Mouse (Mus musculus): ENCODE measurements around the gene Pstk. TPM values are rescaled to one million over a fixed set of nuclear protein-coding genes. Genes with fewer than 3 reads are reported as not detected.
A peak's percentile ranks its signal among the peaks of the same experiment; 100 is the strongest.
"Not testable (repeated sequence)": the region's sequence is repeated elsewhere in the genome, so short reads cannot be mapped to it uniquely, and the experiment has no call there.

Gene Pstk
- polyA plus RNA-seq, 1 experiment: 1.7 TPM

- H3K27me3 ChIP-seq (ENCODE audit: control insufficient read depth): peaks cover 9% of the 10 kb centered on the region
Measured at GRCm38 (mm10) chr7:131411221-131411940, 40.4 kb downstream of the Pstk start.

DNA sequence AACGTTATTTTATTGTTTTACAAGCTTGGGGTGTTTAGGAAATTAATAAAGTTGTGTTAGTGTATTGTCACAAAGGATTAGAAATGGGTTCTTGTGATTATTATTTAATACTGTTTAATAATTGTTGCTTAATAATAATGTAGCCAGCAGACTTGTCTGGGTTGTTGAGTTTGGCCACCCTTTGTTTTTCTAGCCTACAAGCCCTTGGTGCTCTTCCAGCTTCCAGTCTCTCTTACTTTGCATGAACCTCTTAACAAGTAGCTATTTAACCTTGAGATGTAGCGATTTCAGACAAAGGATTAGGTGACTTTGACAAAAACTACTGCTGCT is 41.0 kb downstream of the Pstk start:
- Histone ChIP-seq H3K27me3 (ENCODE audit: control insufficient read depth) (peaks cover 9% of the 10 kb centered on the region), H3K4me1 (ENCODE audit: control insufficient read depth) (peaks cover 33% of the 10 kb centered on the region), H3K9me3 (ENCODE audit: control insufficient read depth, low read length) (no peaks in the 10 kb centered on the region), H3K4me3 (replicated peaks) (no peak overlapping the region), H3K36me3 (ENCODE audit: control insufficient read depth) (peaks cover 10% of the 10 kb centered on the region)
- no peak for TF ChIP-seq TAL1 (IDR thresholded peaks at IDR 0.05; ENCODE audit: low read length)
- TF ChIP-seq GATA1 (IDR thresholded peaks at IDR 0.05; ENCODE audit: low read length): no peak

More at GRCm38 (mm10) chr7:131411221-131411940, 40.4 kb downstream of the Pstk start:
- H3K36me3 ChIP-seq (ENCODE audit: control insufficient read depth): peaks cover 13% of the 10 kb centered on the region
- no peaks in the 10 kb centered on the region for H3K9me3 ChIP-seq (ENCODE audit: control insufficient read depth, low read length)
- peak overlapping the region; percentile 78 for H3K4me3 ChIP-seq (replicated peaks)
- no peak for TF ChIP-seq GATA1 (IDR thresholded peaks at IDR 0.05; ENCODE audit: low read length)
- TF ChIP-seq TAL1 (IDR thresholded peaks at IDR 0.05; ENCODE audit: low read length): no peak
- H3K4me1 ChIP-seq (ENCODE audit: control insufficient read depth): peaks cover 34% of the 10 kb centered on the region

DNA sequence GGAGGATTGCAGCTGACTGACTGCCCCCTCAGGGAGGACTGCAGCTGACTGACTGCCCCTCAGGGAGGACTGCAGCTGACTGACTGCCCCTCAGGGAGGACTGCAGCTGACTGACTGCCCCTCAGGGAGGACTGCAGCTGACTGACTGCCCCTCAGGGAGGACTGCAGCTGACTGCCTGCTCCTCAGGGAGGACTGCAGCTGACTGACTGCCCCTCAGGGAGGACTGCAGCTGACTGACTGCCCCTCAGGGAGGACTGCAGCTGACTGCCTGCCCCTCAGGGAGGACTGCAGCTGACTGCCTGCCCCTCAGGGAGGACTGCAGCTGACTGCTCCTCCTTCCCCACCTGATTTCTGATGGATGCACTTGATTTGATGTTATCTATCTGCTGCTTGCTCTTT is 45.8 kb downstream of the Pstk start:
- H3K36me3 ChIP-seq (ENCODE audit: control insufficient read depth); H3K4me1 ChIP-seq (ENCODE audit: control insufficient read depth); H3K4me3 ChIP-seq (replicated peaks); H3K27me3 ChIP-seq (ENCODE audit: control insufficient read depth); H3K9me3 ChIP-seq (ENCODE audit: control insufficient read depth, low read length): not testable (repeated sequence)

GRCm38 (mm10) chr7:131417605-131418004 is 46.7 kb downstream of the Pstk start:
- Histone ChIP-seq H3K4me3 (replicated peaks) (no peak overlapping the region), H3K27me3 (ENCODE audit: control insufficient read depth) (peaks cover 4% of the 10 kb centered on the region), H3K4me1 (ENCODE audit: control insufficient read depth) (peaks cover 2% of the 10 kb centered on the region; the same call in 1 of the 2 replicates), H3K36me3 (ENCODE audit: control insufficient read depth) (no peaks in the 10 kb centered on the region), H3K9me3 (ENCODE audit: control insufficient read depth, low read length) (no peaks in the 10 kb centered on the region; the same call in 1 of the 2 replicates)
- TF ChIP-seq TAL1 (IDR thresholded peaks at IDR 0.05; ENCODE audit: low read length) (no peak), GATA1 (IDR thresholded peaks at IDR 0.05; ENCODE audit: low read length) (no peak)

DNA sequence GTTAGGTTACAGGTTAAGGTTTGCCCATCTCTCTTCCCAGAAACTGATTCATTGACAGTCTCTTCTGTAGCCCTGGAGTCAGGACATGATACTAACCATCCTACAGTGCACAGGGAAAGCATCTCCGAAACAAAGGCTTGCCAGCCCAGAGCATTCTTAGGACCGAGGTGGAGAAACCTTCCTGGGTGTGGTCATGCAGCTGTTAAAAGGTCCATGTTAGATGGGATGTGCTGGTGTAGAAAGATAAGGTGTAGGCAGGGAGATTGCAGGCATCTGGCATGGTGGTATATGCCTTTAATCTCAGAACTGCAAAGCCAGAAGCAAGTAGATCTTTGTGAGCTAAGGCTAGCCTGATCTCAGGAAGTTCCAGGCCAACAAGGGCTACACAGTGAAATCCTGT is 54.0 kb downstream of the Pstk start:
- Histone ChIP-seq H3K4me1 (ENCODE audit: control insufficient read depth) (peaks cover 29% of the 10 kb centered on the region), H3K4me3 (replicated peaks) (peak overlapping the region; percentile 19), H3K27me3 (ENCODE audit: control insufficient read depth) (no peaks in the 10 kb centered on the region; the same call in 1 of the 2 replicates), H3K9me3 (ENCODE audit: control insufficient read depth, low read length) (peaks cover 6% of the 10 kb centered on the region), H3K36me3 (ENCODE audit: control insufficient read depth) (peaks cover 20% of the 10 kb centered on the region)
- peak; percentile 89 for TF ChIP-seq TAL1 (IDR thresholded peaks at IDR 0.05; ENCODE audit: low read length)
- peak; percentile 89 for TF ChIP-seq GATA1 (IDR thresholded peaks at IDR 0.05; ENCODE audit: low read length)

- no peak for TF ChIP-seq GATA1 (IDR thresholded peaks at IDR 0.05; ENCODE audit: low read length)
- TF ChIP-seq TAL1 (IDR thresholded peaks at IDR 0.05; ENCODE audit: low read length): no peak
- H3K9me3 ChIP-seq (ENCODE audit: control insufficient read depth, low read length): peaks cover 8% of the 10 kb centered on the region
- H3K4me1 ChIP-seq (ENCODE audit: control insufficient read depth): peaks cover 29% of the 10 kb centered on the region
- H3K27me3 ChIP-seq (ENCODE audit: control insufficient read depth): no peaks in the 10 kb centered on the region; the same call in 1 of the 2 replicates
- H3K4me3 ChIP-seq (replicated peaks): no peak overlapping the region
- H3K36me3 ChIP-seq (ENCODE audit: control insufficient read depth): peaks cover 26% of the 10 kb centered on the region
Measured at GRCm38 (mm10) chr7:131427331-131427730, 56.4 kb downstream of the Pstk start.

GRCm38 (mm10) chr7:131432244-131432643 is 61.3 kb downstream of the Pstk start:
- H3K36me3 ChIP-seq (ENCODE audit: control insufficient read depth): peaks cover 9% of the 10 kb centered on the region
- 0 out of 2 replicates have a peak, but pooled peaks cover 2% of the 10 kb centered on the region for H3K9me3 ChIP-seq (ENCODE audit: control insufficient read depth, low read length)
- no peak for TF ChIP-seq TAL1 (IDR thresholded peaks at IDR 0.05; ENCODE audit: low read length)
- no peak for TF ChIP-seq GATA1 (IDR thresholded peaks at IDR 0.05; ENCODE audit: low read length)
- H3K4me3 ChIP-seq (replicated peaks): no peak overlapping the region
- H3K27me3 ChIP-seq (ENCODE audit: control insufficient read depth): no peaks in the 10 kb centered on the region
- peaks cover 3% of the 10 kb centered on the region; the same call in 1 of the 2 replicates for H3K4me1 ChIP-seq (ENCODE audit: control insufficient read depth)

- H3K36me3 ChIP-seq (ENCODE audit: control insufficient read depth): peaks cover 6% of the 10 kb centered on the region
- no peaks in the 10 kb centered on the region for H3K27me3 ChIP-seq (ENCODE audit: control insufficient read depth)
- H3K9me3 ChIP-seq (ENCODE audit: control insufficient read depth, low read length): 0 out of 2 replicates have a peak, but pooled peaks cover 2% of the 10 kb centered on the region
- TF ChIP-seq GATA1 (IDR thresholded peaks at IDR 0.05; ENCODE audit: low read length) (no peak), TAL1 (IDR thresholded peaks at IDR 0.05; ENCODE audit: low read length) (no peak)
- H3K4me1 ChIP-seq (ENCODE audit: control insufficient read depth): peaks cover 2% of the 10 kb centered on the region; the same call in 1 of the 2 replicates
- H3K4me3 ChIP-seq (replicated peaks): no peak overlapping the region
Measured at GRCm38 (mm10) chr7:131434276-131434675, 63.3 kb downstream of the Pstk start.

DNA sequence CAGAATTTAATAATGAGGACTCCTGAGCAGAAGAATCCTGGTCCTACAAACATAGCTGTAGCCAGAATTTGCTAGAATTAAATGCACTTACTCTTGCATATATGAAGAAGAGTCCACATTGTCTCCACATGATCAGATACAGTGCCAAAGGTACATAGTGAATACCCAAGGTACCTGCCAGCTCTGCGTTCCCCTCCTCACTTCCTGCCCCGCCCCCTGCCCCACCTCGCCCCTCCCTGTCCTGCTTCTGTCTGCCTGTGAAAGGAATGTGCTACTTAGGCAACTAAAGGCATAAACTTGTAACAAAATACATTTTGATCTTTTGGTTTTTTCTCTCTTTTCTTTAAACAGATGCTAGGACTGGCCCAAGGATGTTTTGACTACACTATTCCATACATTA is 66.1 kb downstream of the Pstk start:
- Histone ChIP-seq H3K9me3 (ENCODE audit: control insufficient read depth, low read length) (no peaks in the 10 kb centered on the region), H3K4me1 (ENCODE audit: control insufficient read depth) (peaks cover 2% of the 10 kb centered on the region; the same call in 1 of the 2 replicates), H3K4me3 (replicated peaks) (no peak overlapping the region), H3K36me3 (ENCODE audit: control insufficient read depth) (no peaks in the 10 kb centered on the region; the same call in 1 of the 2 replicates), H3K27me3 (ENCODE audit: control insufficient read depth) (no peaks in the 10 kb centered on the region)
- TF ChIP-seq TAL1 (IDR thresholded peaks at IDR 0.05; ENCODE audit: low read length) (no peak), GATA1 (IDR thresholded peaks at IDR 0.05; ENCODE audit: low read length) (no peak)

Other genes with a start within 250 kb of the Pstk start
- not detected in 2 replicates for gene 4933402N03Rik, start 224.8 kb upstream of the Pstk start, polyA plus RNA-seq (2012)
- not detected in 2 replicates for gene 5430419D17Rik, start 196.7 kb upstream of the Pstk start, polyA plus RNA-seq (2012)
- gene Cuzd1, start 48.8 kb upstream of the Pstk start, polyA plus RNA-seq (2012): not detected in 2 replicates
- gene Fam24b, start 41.6 kb upstream of the Pstk start, polyA plus RNA-seq (2012): not detected in 2 replicates
- not detected in 2 replicates for gene Fam24a, start 37.3 kb upstream of the Pstk start, polyA plus RNA-seq (2012)
- gene 2310057M21Rik, start 8.4 kb upstream of the Pstk start, polyA plus RNA-seq (2012): 1.5 and 1.8 TPM in 2 replicates
- gene Ikzf5, start 39.4 kb downstream of the Pstk start, polyA plus RNA-seq (2012): 1.7 and 2.3 TPM in 2 replicates
- gene Acadsb, start 39.5 kb downstream of the Pstk start, polyA plus RNA-seq (2012): 0.08 and 0.17 TPM in 2 replicates
- gene Hmx3, start 171.7 kb downstream of the Pstk start, polyA plus RNA-seq (2012): not detected in 2 replicates
- gene Hmx2, start 177.6 kb downstream of the Pstk start, polyA plus RNA-seq (2012): not detected in 2 replicates
- 3.2 and 4.1 TPM in 2 replicates for gene Bub3, start 189.1 kb downstream of the Pstk start, polyA plus RNA-seq (2012)

Data from erythroblast, embryonic 14.5 days (primary cell).